Mouse (Mus musculus) C2C12 (cell line): ENCODE results near the gene Mpzl1.

Experiments used
- CEBPB ChIP-seq: IDR thresholded peaks from one replicate; pipeline ENCODE4 v1.6.1; 2011; ENCODE audit warnings: low read depth, mild to moderate bottlenecking, control low read depth, moderate library complexity
- CTCF ChIP-seq: IDR thresholded peaks from one replicate; pipeline ENCODE4 v1.5.1; 2011; ENCODE audit not compliant: control insufficient read depth, insufficient read depth, insufficient read length
- MAX ChIP-seq: IDR thresholded peaks from one replicate; pipeline ENCODE4 v1.6.1; 2011; ENCODE audit warnings: mild to moderate bottlenecking, control low read depth
- MYOG ChIP-seq: IDR thresholded peaks from one replicate; pipeline ENCODE4 v1.6.1; 2011; ENCODE audit not compliant: control insufficient read depth, insufficient read length; ENCODE audit errors: extremely low read depth
- USF1 ChIP-seq: IDR thresholded peaks from one replicate; pipeline ENCODE4 v1.6.1; 2011; ENCODE audit warnings: low read depth, mild to moderate bottlenecking, control low read depth, moderate library complexity

GRCm38 (mm10) chr1:165678861-165679617 lies 44.7 kb upstream of the Mpzl1 start:
- TF ChIP-seq CEBPB (no peak), MAX (no peak), MYOG (no peak), CTCF (no peak), USF1 (no peak)
